Mouse (Mus musculus) neutrophil, adult 5-6 weeks (primary cell): ENCODE results near the gene Kifc1. TPM values are rescaled to one million over a fixed set of nuclear protein-coding genes. Genes with fewer than 3 reads are reported as not detected.
"Not testable (repeated sequence)": the region's sequence is repeated elsewhere in the genome, so short reads cannot be mapped to it uniquely, and the experiment has no call there.

Experiments used
- ATAC-seq: fragments of 151-379, 151-347 bp; 2 replicates; pipeline ENCODE4 v1.8.0; 2017; ENCODE audit warnings: mild to moderate bottlenecking, moderate TSS enrichment; ENCODE audit not compliant: insufficient number of reproducible peaks, poor library complexity, low FRiP score, severe bottlenecking; ENCODE audit errors: extremely low read depth
- total RNA-seq: library from RNA; stranded (forward); fragments of 200-1000 nt; gene quantifications from 2 replicates; pipeline ENCODE4 v1.2.3, GENCODE M21; 2017

Gene Kifc1
- total RNA-seq, 1 experiment from 2014 or later: 3.0 TPM

DNA sequence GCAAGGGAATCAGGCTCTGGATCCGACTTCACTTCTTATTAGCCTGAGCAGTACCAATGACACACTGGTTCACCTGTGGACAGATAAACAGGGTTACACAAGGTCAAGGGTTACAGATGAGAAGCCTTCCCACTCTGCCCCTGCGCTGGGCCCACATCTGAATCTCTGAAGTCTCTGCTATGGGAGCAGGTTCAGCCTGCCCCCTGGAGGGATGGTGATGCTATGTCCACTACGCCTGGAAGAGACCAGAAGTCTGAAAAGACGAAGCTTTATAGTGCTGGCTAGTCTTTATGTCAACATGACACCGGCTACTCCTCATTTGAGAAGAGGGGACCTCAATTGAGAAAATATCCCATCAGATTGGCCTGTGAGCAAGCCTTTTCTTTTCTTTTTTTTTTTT lies 14.7 kb downstream of the Kifc1 start:
- ATAC-seq: not testable (repeated sequence)

- no peak for ATAC-seq
Observed at GRCm38 (mm10) chr17:33874411-33874810, 16.1 kb downstream of the Kifc1 start.

- ATAC-seq: not testable (repeated sequence)
Observed at GRCm38 (mm10) chr17:33873537-33873936, 16.9 kb downstream of the Kifc1 start, which contains the start of gene Gm7029. TSS of gene Gm7029 (plus strand) at chr17:33873837.

- peak; percentile 90 for ATAC-seq
Observed at GRCm38 (mm10) chr17:33865330-33866030, 25.0 kb downstream of the Kifc1 start.

DNA sequence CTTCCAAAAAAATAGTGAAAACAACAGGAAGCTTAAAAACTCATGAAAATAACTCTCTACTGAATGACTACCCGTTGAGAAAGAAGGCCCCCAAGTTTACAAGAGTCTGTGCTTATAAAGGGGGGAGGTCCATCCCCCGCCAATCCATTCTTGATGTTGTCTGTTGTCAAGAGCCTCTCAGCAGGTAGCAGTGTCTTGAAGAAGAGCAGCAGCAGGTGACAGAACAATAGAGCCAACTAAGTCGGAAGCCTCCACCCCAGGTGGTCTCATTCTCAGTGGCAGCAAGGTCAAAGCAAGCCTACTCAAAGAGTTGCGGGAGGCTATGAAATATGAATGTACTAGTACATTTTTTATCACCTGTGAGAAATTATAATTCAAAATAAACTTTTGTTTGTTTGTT lies 32.6 kb downstream of the Kifc1 start:
- no peak for ATAC-seq

- no peak for ATAC-seq
Observed at GRCm38 (mm10) chr17:33851331-33851730, 39.1 kb downstream of the Kifc1 start.

DNA sequence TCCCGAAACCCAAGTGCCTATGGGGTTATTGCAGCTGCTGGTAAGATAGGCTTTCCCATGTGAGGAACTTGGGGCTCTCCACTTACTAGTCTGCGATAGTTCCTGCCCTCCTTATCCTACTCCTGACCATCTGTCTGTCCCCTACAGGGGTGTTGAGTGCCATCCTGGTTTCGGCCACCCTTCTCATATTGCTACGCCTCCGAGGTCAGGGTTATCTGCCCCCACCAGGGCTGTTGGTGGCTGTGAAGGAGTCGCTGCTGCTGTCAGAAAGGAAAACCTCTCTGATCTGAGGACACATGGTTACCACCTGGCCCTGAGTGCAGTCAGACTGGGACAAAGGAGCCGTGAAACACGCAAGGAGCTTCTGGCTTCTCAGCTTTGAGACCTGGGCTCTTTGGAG lies 42.3 kb downstream of the Kifc1 start:
- no peak for ATAC-seq

DNA sequence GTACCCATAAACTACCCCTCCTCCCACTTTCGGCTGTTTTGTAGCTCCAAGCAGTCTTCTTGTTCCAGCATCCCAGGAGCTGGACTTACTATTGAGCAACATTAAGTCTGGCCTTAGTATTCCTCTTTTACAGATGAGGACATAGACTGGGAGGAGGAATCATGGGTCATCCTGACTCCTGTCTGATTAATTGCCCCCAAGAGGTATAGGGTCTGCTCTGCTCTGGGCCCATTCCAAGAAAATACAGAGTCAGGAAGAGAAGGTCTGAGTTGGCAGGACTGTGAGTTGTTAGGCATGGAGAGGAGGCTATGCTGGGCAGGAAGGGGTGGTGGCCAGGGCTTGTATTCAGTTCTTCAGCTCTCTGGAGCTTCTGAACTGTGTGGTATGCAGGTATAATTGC lies 46.3 kb downstream of the Kifc1 start:
- ATAC-seq: no peak

DNA sequence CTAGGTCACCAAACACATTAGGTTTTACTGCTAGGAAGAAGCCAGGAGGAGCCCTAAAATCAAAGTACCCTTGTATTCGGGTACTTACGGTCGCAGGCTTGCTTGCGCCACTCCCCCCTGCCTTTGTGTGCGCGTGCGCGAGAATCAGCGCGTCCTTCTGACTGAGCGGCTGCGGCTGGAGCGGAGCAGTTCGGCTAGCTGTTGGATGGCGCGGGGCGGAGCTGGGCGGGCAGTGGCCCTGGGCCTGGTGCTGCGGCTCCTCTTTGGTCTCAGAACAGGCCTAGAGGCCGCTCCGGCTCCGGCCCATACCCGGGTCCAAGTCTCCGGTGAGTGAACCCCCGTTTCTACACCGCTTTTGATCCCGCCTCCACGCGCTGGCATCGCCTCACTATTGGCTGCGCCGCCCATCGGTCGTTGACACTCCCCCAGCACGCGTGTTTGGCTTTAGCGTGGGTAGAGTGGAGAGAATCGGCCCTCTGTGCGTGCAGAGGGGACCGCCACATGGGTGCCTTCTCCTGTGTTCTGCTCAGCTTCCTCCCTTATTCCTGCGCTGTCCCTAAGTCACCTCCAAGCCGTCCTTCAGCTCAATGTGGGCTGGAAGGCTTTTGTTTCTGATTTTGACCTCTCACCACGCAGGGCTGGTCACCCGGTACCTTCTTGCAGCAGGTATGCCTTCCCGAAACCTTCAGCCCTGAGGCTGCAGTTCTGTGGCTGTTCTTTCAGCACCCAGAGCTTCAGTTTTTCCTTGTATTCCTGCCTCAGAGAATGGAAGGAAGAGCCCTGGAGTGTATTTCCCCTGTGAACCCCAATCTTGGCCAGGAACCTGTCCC lies 47.3 kb downstream of the Kifc1 start, which contains the start of gene Cd320:
Gene Cd320 (plus strand): TSS at position 126 of the 830 bp plus-strand sequence.
- peak; percentile 88 for ATAC-seq

DNA sequence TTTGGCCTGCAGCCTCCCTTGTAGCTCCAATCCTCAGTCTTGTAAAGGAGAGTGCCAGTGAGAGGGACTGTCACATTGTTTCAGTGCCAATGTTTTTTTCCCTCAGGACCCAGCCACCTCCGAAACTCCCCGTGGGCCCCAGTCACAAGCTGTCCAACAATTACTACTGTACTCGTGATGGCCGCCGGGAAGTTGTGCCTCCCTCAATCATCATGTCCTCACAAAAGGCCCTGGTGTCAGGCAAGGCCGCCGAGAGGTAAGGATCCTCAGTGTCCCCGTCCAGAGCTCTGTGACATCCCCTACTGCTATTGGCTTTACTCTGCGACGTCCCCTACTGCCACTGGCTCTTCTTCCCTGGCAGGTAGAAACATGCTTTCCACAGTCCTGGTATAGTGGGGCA lies 60.9 kb downstream of the Kifc1 start:
- no peak for ATAC-seq

- ATAC-seq: no peak
Observed at GRCm38 (mm10) chr17:33828892-33829291, 61.6 kb downstream of the Kifc1 start.

- ATAC-seq: peak; percentile 43; the same call in 1 of the 2 replicates
Observed at GRCm38 (mm10) chr17:33826850-33827249, 63.6 kb downstream of the Kifc1 start.

Other genes starting within 250 kb of the Kifc1 start
- 247 and 353 TPM in 2 replicates for gene Hnrnpm, start 203.8 kb downstream of the Kifc1 start, total RNA-seq
- gene March2, start 172.0 kb downstream of the Kifc1 start, total RNA-seq: 62.6 and 68.3 TPM in 2 replicates
- 33.9 and 50.0 TPM in 2 replicates for gene Rab11b, start 130.1 kb downstream of the Kifc1 start, total RNA-seq
- gene Angptl4, start 108.8 kb downstream of the Kifc1 start, total RNA-seq: 2.3 TPM in 1 of 2 replicates, not detected in the other
- 3.1 and 4.0 TPM in 2 replicates for gene Kank3, start 80.1 kb downstream of the Kifc1 start, total RNA-seq
- gene Rps28, start 66.1 kb downstream of the Kifc1 start, total RNA-seq: 701 and 811 TPM in 2 replicates
- 138 and 155 TPM in 2 replicates for gene Ndufa7, start 66.1 kb downstream of the Kifc1 start, total RNA-seq
- gene Cd320, start 47.6 kb downstream of the Kifc1 start, total RNA-seq: 1.6 and 2.9 TPM in 2 replicates
- not detected in 2 replicates for gene Gm7029, start 16.8 kb downstream of the Kifc1 start, total RNA-seq
- gene Platr17, start 14.5 kb upstream of the Kifc1 start, total RNA-seq: 0.93 TPM in 1 of 2 replicates, not detected in the other
- 74.4 and 81.8 TPM in 2 replicates for gene Daxx, start 18.8 kb upstream of the Kifc1 start, total RNA-seq
- gene Tapbp, start 25.2 kb upstream of the Kifc1 start, total RNA-seq: 198 and 225 TPM in 2 replicates
- 39.3 and 41.3 TPM in 2 replicates for gene Zbtb22, start 25.2 kb upstream of the Kifc1 start, total RNA-seq
- 146 and 180 TPM in 2 replicates for gene Rgl2, start 38.9 kb upstream of the Kifc1 start, total RNA-seq
- 63.5 and 71.6 TPM in 2 replicates for gene Pfdn6, start 49.7 kb upstream of the Kifc1 start, total RNA-seq
- gene Wdr46, start 50.0 kb upstream of the Kifc1 start, total RNA-seq: 16.1 and 24.2 TPM in 2 replicates
- gene B3galt4, start 60.8 kb upstream of the Kifc1 start, total RNA-seq: 7.1 and 7.7 TPM in 2 replicates
- gene Vps52, start 65.2 kb upstream of the Kifc1 start, total RNA-seq: 31.5 and 40.8 TPM in 2 replicates
- gene Rps18, start 65.3 kb upstream of the Kifc1 start, total RNA-seq: 780 and 810 TPM in 2 replicates
- gene H2-K1, start 109.7 kb upstream of the Kifc1 start, total RNA-seq: 1,803 and 2,030 TPM in 2 replicates
- gene Ring1, start 134.0 kb upstream of the Kifc1 start, total RNA-seq: 14.8 and 24.3 TPM in 2 replicates
- gene H2-Ke6, start 137.4 kb upstream of the Kifc1 start, total RNA-seq: 89.7 and 114 TPM in 2 replicates
- gene Slc39a7, start 141.0 kb upstream of the Kifc1 start, total RNA-seq: 65.5 and 69.1 TPM in 2 replicates
- 65.3 and 70.2 TPM in 2 replicates for gene Rxrb, start 141.2 kb upstream of the Kifc1 start, total RNA-seq
- gene Col11a2, start 148.8 kb upstream of the Kifc1 start, total RNA-seq: 10.4 and 13.0 TPM in 2 replicates
- gene H2-Oa, start 201.7 kb upstream of the Kifc1 start, total RNA-seq: 119 and 138 TPM in 2 replicates
- 221 and 234 TPM in 2 replicates for gene H2-DMa, start 228.9 kb upstream of the Kifc1 start, total RNA-seq
- 714 and 721 TPM in 2 replicates for gene Brd2, start 232.0 kb upstream of the Kifc1 start, total RNA-seq